Mouse (Mus musculus): ENCODE results near the gene Hunk.

DNA sequence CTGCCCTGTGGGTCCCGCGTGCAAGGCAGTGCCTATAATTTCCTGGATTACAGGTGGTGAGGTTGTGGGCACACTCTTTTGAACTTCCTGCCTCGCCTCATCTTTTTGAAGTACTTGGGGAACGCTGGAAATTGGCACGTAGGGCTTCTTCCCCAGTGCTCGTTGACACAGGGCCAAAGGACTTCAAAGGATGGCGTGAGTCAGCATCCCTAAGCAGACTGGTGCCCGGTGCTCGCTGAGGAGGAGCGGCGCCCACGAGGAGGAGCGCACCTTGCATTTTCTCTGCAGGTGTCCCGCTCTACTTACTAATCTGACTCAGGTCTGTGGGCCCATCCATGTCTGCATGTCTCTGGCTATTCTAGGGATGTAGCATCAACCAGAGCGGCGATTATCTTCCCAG lies 4.9 kb downstream of the Hunk start:
- no peak for TF ChIP-seq POLR2A (IDR thresholded peaks at IDR 0.05; ENCODE audit: insufficient read length, low read depth)
- no peak for TF ChIP-seq TCF12 (IDR thresholded peaks at IDR 0.05; ENCODE audit: insufficient read depth, poor library complexity, severe bottlenecking)
